Mouse (Mus musculus): Measurements from ENCODE around the gene 1700030J22Rik. TPM values are rescaled to one million over a fixed set of nuclear protein-coding genes. Genes with fewer than 3 reads are reported as not detected.

The 1700030J22Rik gene
- polyA plus RNA-seq, 1 experiment from 2014 or later = 4.9 TPM

GRCm38 (mm10) chr8:116947589-116947988, 31.2 kb downstream of the 1700030J22Rik start:
- no peak overlapping the region for H3K4me3 ChIP-seq
- no peak overlapping the region for H3K4me2 ChIP-seq
- no peak for ATAC-seq (ENCODE audit: low read depth)
- H3K9me3 ChIP-seq = no peaks in the 10 kb centered on the region
- WGBS = 88% methylated on average over 7 of the region's 7 CpGs
- no peak overlapping the region for H3K9ac ChIP-seq
- H3K27me3 ChIP-seq = no peaks in the 10 kb centered on the region
- peaks cover 26% of the 10 kb centered on the region for H3K4me1 ChIP-seq (replicated peaks)
- no peak overlapping the region for H3K27ac ChIP-seq (replicated peaks)
- no peaks in the 10 kb centered on the region for H3K36me3 ChIP-seq

DNA sequence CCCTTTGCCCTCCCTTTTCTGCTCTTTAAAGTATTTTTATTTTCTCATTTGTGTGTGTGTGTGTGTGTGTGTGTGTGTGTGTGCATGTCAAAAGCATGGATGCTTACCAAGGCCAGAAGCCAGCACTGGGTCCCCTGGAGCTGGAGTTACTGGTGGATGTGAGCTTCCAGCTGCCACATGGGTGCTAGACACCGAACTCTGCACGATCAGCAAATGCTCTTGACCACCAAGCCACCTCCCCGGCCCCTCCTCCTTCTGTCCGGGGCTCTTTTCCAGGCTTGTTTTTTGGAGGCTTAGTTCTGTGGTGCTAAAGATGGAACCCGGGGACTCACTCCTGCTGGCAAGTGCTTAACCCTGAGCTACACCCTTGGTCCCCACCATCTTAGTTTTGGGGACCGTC, 31.9 kb downstream of the 1700030J22Rik start:
- 95% methylated on average over 6 of the region's 6 CpGs for WGBS
- ATAC-seq (ENCODE audit: low read depth) = no peak
- Histone ChIP-seq H3K4me2 (no peak overlapping the region), H3K4me3 (no peak overlapping the region), H3K4me1 (replicated peaks) (peaks cover 26% of the 10 kb centered on the region), H3K9me3 (no peaks in the 10 kb centered on the region), H3K27me3 (no peaks in the 10 kb centered on the region), H3K27ac (replicated peaks) (no peak overlapping the region), H3K9ac (no peak overlapping the region), H3K36me3 (no peaks in the 10 kb centered on the region)

DNA sequence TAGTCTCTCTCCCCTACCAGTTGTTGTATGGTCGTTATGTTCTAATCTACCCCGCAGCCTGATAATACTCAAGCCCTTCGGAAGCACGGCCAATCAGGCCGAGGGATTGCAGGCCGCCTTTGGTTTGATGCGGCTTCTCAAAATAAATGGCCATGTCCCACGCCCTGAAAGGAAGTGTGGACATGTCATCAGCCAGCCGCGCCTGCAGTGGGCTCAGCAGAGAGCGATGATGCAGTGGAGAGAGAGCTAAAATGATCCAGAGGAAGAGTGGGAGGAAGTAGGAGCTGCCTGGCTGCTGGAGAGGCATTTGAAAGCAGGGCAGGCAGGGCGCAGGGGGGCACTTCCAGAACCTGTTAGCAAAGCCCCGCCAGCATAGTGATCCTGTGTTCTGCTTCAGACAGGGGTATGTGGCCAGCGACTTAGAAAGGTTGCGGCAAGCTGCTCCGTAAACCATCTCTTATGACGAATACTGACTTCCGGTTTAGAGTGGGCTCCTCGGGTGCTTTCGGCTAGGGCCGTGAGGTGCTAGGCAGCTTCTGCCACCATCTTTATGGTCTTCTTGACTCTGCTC, 32.4 kb downstream of the 1700030J22Rik start:
- H3K27ac ChIP-seq (replicated peaks) = no peak overlapping the region
- H3K9ac ChIP-seq = no peak overlapping the region
- no peak for ATAC-seq (ENCODE audit: low read depth)
- WGBS = 89% methylated on average over 21 of the region's 21 CpGs
- H3K27me3 ChIP-seq = no peaks in the 10 kb centered on the region
- no peak overlapping the region for H3K4me3 ChIP-seq
- H3K4me1 ChIP-seq (replicated peaks) = peaks cover 26% of the 10 kb centered on the region
- no peaks in the 10 kb centered on the region for H3K9me3 ChIP-seq
- no peak overlapping the region for H3K4me2 ChIP-seq
- H3K36me3 ChIP-seq = no peaks in the 10 kb centered on the region

- Histone ChIP-seq H3K9ac (0 out of 2 replicates have a peak overlapping the region, but pooled peaks have one; percentile 92), H3K36me3 (no peaks in the 10 kb centered on the region), H3K4me2 (0 out of 2 replicates have a peak overlapping the region, but pooled peaks have one; percentile 96), H3K4me3 (no peak overlapping the region), H3K27ac (replicated peaks) (no peak overlapping the region), H3K27me3 (no peaks in the 10 kb centered on the region), H3K9me3 (no peaks in the 10 kb centered on the region), H3K4me1 (replicated peaks) (peaks cover 26% of the 10 kb centered on the region)
- no peak for ATAC-seq (ENCODE audit: low read depth)
- WGBS = 91% methylated on average over 9 of the region's 9 CpGs
These were observed 33.4 kb downstream of the 1700030J22Rik start for GRCm38 (mm10) chr8:116945169-116945910.

- H3K9ac ChIP-seq = peak overlapping the region; percentile 92
- no peaks in the 10 kb centered on the region for H3K9me3 ChIP-seq
- peaks cover 26% of the 10 kb centered on the region for H3K4me1 ChIP-seq (replicated peaks)
- H3K27ac ChIP-seq (replicated peaks) = no peak overlapping the region
- peak overlapping the region; percentile 96 for H3K4me3 ChIP-seq
- ATAC-seq (ENCODE audit: low read depth) = no peak
- no peaks in the 10 kb centered on the region for H3K27me3 ChIP-seq
- 19% methylated on average over 4 of the region's 4 CpGs for WGBS
- H3K4me2 ChIP-seq = peak overlapping the region; percentile 96
- no peaks in the 10 kb centered on the region for H3K36me3 ChIP-seq
These were observed 34.4 kb downstream of the 1700030J22Rik start for GRCm38 (mm10) chr8:116944385-116944696.

DNA sequence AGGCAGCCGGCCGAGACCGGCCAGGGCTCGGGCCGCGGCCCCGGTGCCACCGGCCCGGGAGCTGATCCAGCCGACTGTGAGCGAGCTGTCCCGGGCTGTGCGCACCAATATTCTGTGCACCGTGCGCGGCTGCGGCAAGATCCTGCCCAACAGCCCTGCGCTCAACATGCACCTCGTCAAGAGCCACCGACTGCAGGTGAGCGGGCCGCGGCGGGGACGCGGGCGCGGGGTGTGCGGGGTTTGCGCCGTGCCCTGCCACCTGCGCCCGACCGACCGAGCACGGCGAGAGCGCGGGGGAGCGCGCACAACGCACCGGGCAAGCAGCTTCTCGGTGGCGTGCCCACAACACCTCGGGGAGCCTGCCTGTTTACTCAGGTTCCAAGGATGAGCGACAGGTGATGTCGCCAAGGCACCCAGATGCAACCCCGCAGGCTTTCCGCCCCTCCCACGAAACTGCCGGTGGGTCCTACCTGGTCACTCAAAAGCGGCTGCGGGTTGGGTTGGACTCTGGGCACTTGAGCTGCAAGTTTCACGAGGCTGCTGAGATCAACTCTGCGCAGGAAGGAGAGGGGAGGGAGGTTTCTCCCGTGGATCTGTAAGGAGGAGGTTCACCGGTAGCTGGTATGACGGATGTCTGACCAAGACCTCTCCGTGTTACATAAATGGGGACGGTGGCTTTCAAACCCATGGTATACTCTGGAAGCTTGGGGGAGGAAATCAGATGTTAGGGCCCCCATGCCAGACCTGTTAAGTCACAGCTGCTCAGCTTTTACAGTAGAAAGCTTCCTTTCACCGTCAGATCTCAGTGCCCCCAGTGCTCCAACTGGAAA, 35.0 kb downstream of the 1700030J22Rik start:
- no peaks in the 10 kb centered on the region for H3K36me3 ChIP-seq
- H3K4me3 ChIP-seq = peak overlapping the region; percentile 96
- peak overlapping the region; percentile 68 for H3K27ac ChIP-seq (replicated peaks)
- H3K4me2 ChIP-seq = peak overlapping the region; percentile 96
- H3K27me3 ChIP-seq = no peaks in the 10 kb centered on the region
- H3K9me3 ChIP-seq = no peaks in the 10 kb centered on the region
- H3K9ac ChIP-seq = peak overlapping the region; percentile 92
- ATAC-seq (ENCODE audit: low read depth) = peak; percentile 81
- under 1% methylated on average over 62 of the region's 62 CpGs for WGBS
- H3K4me1 ChIP-seq (replicated peaks) = peaks cover 26% of the 10 kb centered on the region

DNA sequence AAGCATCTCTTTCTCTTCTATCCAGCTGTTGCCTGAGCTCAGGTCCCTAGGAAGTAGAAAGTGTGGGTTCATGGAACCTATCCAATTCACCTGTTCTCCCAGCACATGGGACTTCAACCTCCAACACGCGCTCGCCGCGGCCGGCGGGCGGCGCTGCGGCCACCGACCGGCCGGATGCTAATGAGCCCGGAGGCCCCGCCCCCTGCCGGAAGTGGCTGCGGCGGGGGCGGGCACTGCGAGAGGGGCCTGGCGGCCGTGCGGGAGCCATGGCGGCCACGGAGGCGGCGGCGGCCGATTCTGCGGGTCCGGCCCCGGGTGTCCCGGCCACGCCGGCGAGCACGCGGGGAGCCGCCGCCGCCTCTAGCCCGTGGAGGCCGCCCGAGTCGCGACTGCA, 35.6 kb downstream of the 1700030J22Rik start, which contains the start of gene Atmin:
Gene Atmin, plus strand, starts transcription at position 233 of the 394 bp plus-strand sequence.
- Histone ChIP-seq H3K4me2 (peak within 1 kb of the TSS; percentile 96), H3K4me1 (replicated peaks) (peaks cover 26% of the 10 kb centered on the region), H3K36me3 (no peaks in the 10 kb centered on the region), H3K9ac (peak within 1 kb of the TSS; percentile 92), H3K27ac (replicated peaks) (peak within 1 kb of the TSS; percentile 68), H3K27me3 (no peaks in the 10 kb centered on the region), H3K9me3 (no peaks in the 10 kb centered on the region), H3K4me3 (peak within 1 kb of the TSS; percentile 96)
- peak; percentile 89 for ATAC-seq (ENCODE audit: low read depth)
- under 1% methylated on average over 46 of the region's 46 CpGs for WGBS

- no peaks in the 10 kb centered on the region for H3K27me3 ChIP-seq
- 0 out of 2 replicates have a peak, but pooled peaks have one; percentile 18 for ATAC-seq (ENCODE audit: low read depth)
- H3K36me3 ChIP-seq = no peaks in the 10 kb centered on the region
- H3K27ac ChIP-seq (replicated peaks) = no peak overlapping the region
- no peak overlapping the region for H3K4me3 ChIP-seq
- H3K9ac ChIP-seq = no peak overlapping the region
- H3K4me2 ChIP-seq = peak overlapping the region; percentile 96
- H3K4me1 ChIP-seq (replicated peaks) = peaks cover 26% of the 10 kb centered on the region
- WGBS = 79% methylated on average over 12 of the region's 12 CpGs
- H3K9me3 ChIP-seq = no peaks in the 10 kb centered on the region
These were observed 36.3 kb downstream of the 1700030J22Rik start for GRCm38 (mm10) chr8:116942284-116943058.

DNA sequence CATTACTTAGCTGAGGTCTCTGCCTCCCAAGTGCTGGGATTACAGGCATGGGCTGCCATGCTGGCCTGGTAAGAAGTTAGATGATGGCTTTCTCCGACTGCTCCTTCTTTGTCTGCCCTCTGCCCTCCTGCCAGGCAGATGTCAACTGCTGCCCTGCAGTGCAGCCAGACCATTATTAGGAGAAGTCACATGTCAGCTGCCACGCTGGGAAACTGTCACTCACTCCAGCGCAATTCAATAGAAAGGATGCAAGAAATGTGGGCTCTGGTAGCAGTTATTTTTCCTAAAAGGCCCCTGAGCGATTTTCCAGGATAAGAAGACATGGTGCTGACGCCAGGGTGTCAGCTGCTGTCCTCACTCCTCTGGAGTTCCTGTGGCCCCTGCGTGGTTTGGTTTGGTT, 43.3 kb downstream of the 1700030J22Rik start:
- WGBS = 52% methylated on average over 6 of the region's 6 CpGs
- Histone ChIP-seq H3K4me1 (replicated peaks) (no peaks in the 10 kb centered on the region), H3K27ac (replicated peaks) (no peak overlapping the region), H3K36me3 (peaks cover 17% of the 10 kb centered on the region; the same call in 1 of the 2 replicates), H3K9me3 (no peaks in the 10 kb centered on the region), H3K4me2 (no peak overlapping the region), H3K9ac (no peak overlapping the region), H3K27me3 (no peaks in the 10 kb centered on the region), H3K4me3 (no peak overlapping the region)
- ATAC-seq (ENCODE audit: low read depth) = no peak

DNA sequence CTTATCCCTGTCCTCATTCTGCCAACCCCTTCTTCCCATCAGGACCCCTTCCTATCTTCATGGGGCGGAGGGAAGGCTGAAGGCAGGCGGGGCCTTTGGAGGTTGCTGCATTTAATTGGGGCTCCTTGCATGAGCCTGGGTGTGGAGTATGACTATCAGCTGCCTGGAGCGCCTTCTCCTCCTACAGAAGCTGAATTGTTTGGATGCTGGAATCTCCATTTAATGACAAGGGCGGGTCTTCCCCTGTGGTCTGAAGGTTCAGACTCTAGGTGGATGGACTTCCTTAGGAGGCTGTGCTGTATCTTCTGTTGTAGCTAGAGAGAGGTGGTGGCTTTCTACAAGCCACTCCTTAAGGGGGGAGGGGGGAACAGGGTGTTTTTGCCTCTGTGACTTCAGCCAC, 43.8 kb downstream of the 1700030J22Rik start:
- Histone ChIP-seq H3K9ac (no peak overlapping the region), H3K4me1 (replicated peaks) (no peaks in the 10 kb centered on the region), H3K4me3 (no peak overlapping the region), H3K27ac (replicated peaks) (no peak overlapping the region), H3K4me2 (no peak overlapping the region), H3K9me3 (no peaks in the 10 kb centered on the region), H3K27me3 (no peaks in the 10 kb centered on the region), H3K36me3 (peaks cover 17% of the 10 kb centered on the region; the same call in 1 of the 2 replicates)
- no peak for ATAC-seq (ENCODE audit: low read depth)
- 93% methylated on average over 4 of the region's 4 CpGs for WGBS

GRCm38 (mm10) chr8:116928588-116928987, 50.2 kb downstream of the 1700030J22Rik start:
- no peak overlapping the region for H3K9ac ChIP-seq
- 94% methylated on average over 5 of the region's 5 CpGs for WGBS
- no peak overlapping the region for H3K4me3 ChIP-seq
- H3K4me2 ChIP-seq = no peak overlapping the region
- ATAC-seq (ENCODE audit: low read depth) = no peak
- H3K9me3 ChIP-seq = no peaks in the 10 kb centered on the region
- H3K27me3 ChIP-seq = no peaks in the 10 kb centered on the region
- no peak overlapping the region for H3K27ac ChIP-seq (replicated peaks)
- H3K36me3 ChIP-seq = peaks cover 11% of the 10 kb centered on the region
- H3K4me1 ChIP-seq (replicated peaks) = no peaks in the 10 kb centered on the region
